In genomic region chr6:37627206-37627605, GRCm38 (mm10) we compare ENCODE assay signal across 13 mouse cellular contexts.
A peak's percentile ranks its signal among the peaks of the same experiment; 100 is the strongest.
DNase-seq lines count a peak whose midpoint lies in the region; ATAC-seq lines count a peak whose summit lies in the region.
"Had no signal": no experiment of that assay in that cellular context is flagged by ENCODE, and none has a peak within 500 bp of the region (broad histone marks: within the 10 kb centered on the region; RNA-seq: fewer than 3 reads in every experiment).

No protein-coding gene starts in this region.

- H3K27me3 ChIP-seq in forebrain, embryonic 10.5 days (ENCODE audit: poor library complexity, severe bottlenecking) = no peaks in the 10 kb centered on the region
- no peaks in the 10 kb centered on the region for H3K27me3 ChIP-seq in forebrain, embryonic 12.5 days
- H3K27me3 ChIP-seq in midbrain, embryonic 16.5 days (ENCODE audit: control insufficient read depth, insufficient read depth, low read depth, low read length) = no peaks in the 10 kb centered on the region
- H3K27me3 ChIP-seq: embryonic facial prominence, embryonic 13.5 days; hindbrain, embryonic 15.5 days; midbrain, embryonic 15.5 days; stomach, embryonic 15.5 days had no signal

- ATAC-seq in forebrain, embryonic 12.5 days (ENCODE audit: low FRiP score) = no peak
- peak; percentile 86 to 87 for ATAC-seq in hematopoietic stem cell, adult 5-6 weeks (replicated peaks in 1 of 2; ENCODE audit: insufficient read depth in 1 of 2, low FRiP score in 2 of 2, low TSS enrichment in 1 of 2, low read depth in 1 of 2, poor library complexity in 2 of 2, severe bottlenecking in 2 of 2)
- ATAC-seq in midbrain, embryonic 16.5 days = no peak
- ATAC-seq: midbrain, embryonic 15.5 days had no signal

- H3K9ac ChIP-seq in forebrain, embryonic 12.5 days = no peak overlapping the region
- no peak overlapping the region for H3K9ac ChIP-seq in midbrain, embryonic 16.5 days (ENCODE audit: low read depth, low read length)
- H3K9ac ChIP-seq: embryonic facial prominence, embryonic 13.5 days; hindbrain, embryonic 15.5 days; midbrain, embryonic 15.5 days; stomach, embryonic 15.5 days had no signal

- H3K4me1 ChIP-seq in forebrain, embryonic 10.5 days = no peaks in the 10 kb centered on the region
- no peaks in the 10 kb centered on the region for H3K4me1 ChIP-seq in forebrain, embryonic 12.5 days
- no peaks in the 10 kb centered on the region for H3K4me1 ChIP-seq in midbrain, embryonic 16.5 days (ENCODE audit: control insufficient read depth, insufficient read depth, low read length)
- H3K4me1 ChIP-seq: embryonic facial prominence, embryonic 13.5 days; hindbrain, embryonic 15.5 days; midbrain, embryonic 15.5 days; stomach, embryonic 15.5 days had no signal

- H3K9me3 ChIP-seq in forebrain, embryonic 10.5 days = no peaks in the 10 kb centered on the region
- H3K9me3 ChIP-seq in forebrain, embryonic 12.5 days = no peaks in the 10 kb centered on the region
- no peaks in the 10 kb centered on the region for H3K9me3 ChIP-seq in midbrain, embryonic 16.5 days (replicated peaks; ENCODE audit: control insufficient read depth, low read length, poor library complexity, severe bottlenecking)
- H3K9me3 ChIP-seq: embryonic facial prominence, embryonic 13.5 days; hindbrain, embryonic 15.5 days; midbrain, embryonic 15.5 days; stomach, embryonic 15.5 days had no signal

- WGBS in forebrain, embryonic 10.5 days = 85% methylated on average over 5 of the region's 5 CpGs
- 88% methylated on average over 5 of the region's 5 CpGs for WGBS in forebrain, embryonic 12.5 days
- WGBS in midbrain, embryonic 16.5 days = 89% methylated on average over 5 of the region's 5 CpGs

- no peaks in the 10 kb centered on the region for H3K36me3 ChIP-seq in forebrain, embryonic 10.5 days (replicated peaks)
- H3K36me3 ChIP-seq in forebrain, embryonic 12.5 days (replicated peaks) = no peaks in the 10 kb centered on the region
- H3K36me3 ChIP-seq in midbrain, embryonic 16.5 days (ENCODE audit: control insufficient read depth, insufficient read depth, low read length) = no peaks in the 10 kb centered on the region
- H3K36me3 ChIP-seq: embryonic facial prominence, embryonic 13.5 days; hindbrain, embryonic 15.5 days; midbrain, embryonic 15.5 days; stomach, embryonic 15.5 days had no signal

- H3K4me3 ChIP-seq in forebrain, embryonic 10.5 days = no peak overlapping the region
- H3K4me3 ChIP-seq in forebrain, embryonic 12.5 days (replicated peaks) = no peak overlapping the region
- H3K4me3 ChIP-seq in midbrain, embryonic 16.5 days (ENCODE audit: low read depth, low read length) = no peak overlapping the region
- H3K4me3 ChIP-seq: embryonic facial prominence, embryonic 13.5 days; hindbrain, embryonic 15.5 days; midbrain, embryonic 15.5 days; stomach, embryonic 15.5 days had no signal

- H3K27ac ChIP-seq in forebrain, embryonic 10.5 days = no peak overlapping the region
- H3K27ac ChIP-seq in forebrain, embryonic 12.5 days = no peak overlapping the region
- no peak overlapping the region for H3K27ac ChIP-seq in midbrain, embryonic 16.5 days (ENCODE audit: low read length)
- H3K27ac ChIP-seq: embryonic facial prominence, embryonic 13.5 days; hindbrain, embryonic 15.5 days; midbrain, embryonic 15.5 days; stomach, embryonic 15.5 days had no signal

- peak; percentile 6 for DNase-seq in forebrain, embryonic 10.5 days (ENCODE audit: extremely low spot score, low spot score)
- DNase-seq in heart, adult 9 months (ENCODE audit: low spot score in 2 of 2) = peak; percentile 59 to 66
- DNase-seq in lung, postnatal 36 days = peak; percentile 52
- no peak for DNase-seq in thymus, postnatal 4 days
- DNase-seq in frontal cortex, postnatal 14 days (ENCODE audit: low spot score in 2 of 2) = no peak
- DNase-seq: cerebellum, adult 8-10 months had no signal

- no peak overlapping the region for H3K4me2 ChIP-seq in forebrain, embryonic 12.5 days
- no peak overlapping the region for H3K4me2 ChIP-seq in midbrain, embryonic 16.5 days (ENCODE audit: low read length)
- H3K4me2 ChIP-seq: embryonic facial prominence, embryonic 13.5 days; hindbrain, embryonic 15.5 days; midbrain, embryonic 15.5 days; stomach, embryonic 15.5 days had no signal

Comparison
In these comparisons a context has a peak if more than half of its experiments do, and no peak if none do; other contexts are left out.
1. DNase-seq: peak in forebrain, embryonic 10.5 days (single experiment), heart, adult 9 months (2 of 2) and lung, postnatal 36 days (single experiment); none in thymus, postnatal 4 days (single experiment) and frontal cortex, postnatal 14 days (0 of 2).
2. ATAC-seq: peak in hematopoietic stem cell, adult 5-6 weeks (2 of 2); none in forebrain, embryonic 12.5 days (single experiment) and midbrain, embryonic 16.5 days (single experiment).